Mouse (Mus musculus): ENCODE results near the gene Gsto1. TPM values are rescaled to one million over a fixed set of nuclear protein-coding genes. Genes with fewer than 3 reads are reported as not detected.

The Gsto1 gene
- polyA plus RNA-seq, 1 experiment = 48.4 TPM

DNA sequence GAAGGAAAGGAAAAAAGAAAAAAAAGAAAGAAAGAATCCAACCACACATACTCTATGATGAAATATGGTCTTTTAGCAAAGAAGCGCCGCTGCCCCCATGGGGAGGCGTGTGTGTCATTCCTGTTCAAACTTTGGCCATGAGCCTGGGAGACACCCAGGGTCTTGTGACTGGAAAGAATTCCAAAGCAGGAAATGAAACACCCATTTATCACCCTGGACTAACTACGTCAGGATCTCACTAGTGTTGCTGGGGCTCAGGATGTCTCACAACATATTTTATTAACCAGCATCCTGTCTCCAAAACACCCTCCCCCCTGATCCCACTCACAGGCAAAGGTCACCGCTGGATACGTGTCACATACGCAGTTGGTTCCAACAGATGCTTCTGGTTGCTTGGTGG, 31.8 kb downstream of the Gsto1 start:
- DNase-seq (ENCODE audit: extremely low spot score in 1 of 2, low spot score in 1 of 2) = no peak

DNA sequence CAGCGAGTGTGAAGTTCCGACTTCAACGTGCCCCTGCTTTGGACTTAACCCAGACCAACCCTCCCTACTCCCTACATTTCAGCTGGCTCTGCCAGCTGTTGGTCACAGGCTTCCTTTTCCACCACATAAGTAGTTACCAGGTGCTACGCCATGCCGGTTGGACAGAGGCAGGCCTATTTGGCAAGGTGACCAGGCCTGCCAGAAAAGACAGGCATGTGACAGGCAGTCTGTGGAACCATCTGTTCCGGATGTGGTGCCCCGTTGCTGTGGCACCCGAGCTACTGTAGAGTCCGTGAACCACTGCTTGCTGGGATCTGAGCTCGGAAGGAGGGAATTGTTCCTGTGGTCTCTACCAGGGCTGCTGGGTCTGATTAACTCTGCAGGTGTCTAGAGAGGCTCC, 32.6 kb downstream of the Gsto1 start:
- no peak for DNase-seq (ENCODE audit: extremely low spot score in 1 of 2, low spot score in 1 of 2)

DNA sequence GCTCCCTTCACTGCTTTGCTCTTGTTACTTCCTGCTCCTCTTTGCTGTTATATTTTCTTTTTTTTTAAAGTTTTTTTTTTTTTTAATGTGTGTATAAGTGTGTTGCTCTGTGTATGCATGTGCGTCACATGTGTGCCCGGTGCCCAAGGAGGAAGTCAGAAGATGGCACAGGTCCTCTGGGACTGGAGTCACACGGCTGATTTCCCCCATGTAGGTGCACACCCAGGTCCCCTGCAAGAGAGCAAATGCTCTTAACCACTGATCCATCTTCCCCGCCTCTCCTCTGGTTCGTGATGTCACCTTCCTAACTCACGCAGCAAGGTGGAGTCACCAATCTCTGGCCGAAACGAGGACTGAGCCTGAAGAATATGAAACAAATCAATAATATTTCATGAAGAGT, 33.3 kb downstream of the Gsto1 start:
- no peak for DNase-seq (ENCODE audit: extremely low spot score in 1 of 2, low spot score in 1 of 2)

DNA sequence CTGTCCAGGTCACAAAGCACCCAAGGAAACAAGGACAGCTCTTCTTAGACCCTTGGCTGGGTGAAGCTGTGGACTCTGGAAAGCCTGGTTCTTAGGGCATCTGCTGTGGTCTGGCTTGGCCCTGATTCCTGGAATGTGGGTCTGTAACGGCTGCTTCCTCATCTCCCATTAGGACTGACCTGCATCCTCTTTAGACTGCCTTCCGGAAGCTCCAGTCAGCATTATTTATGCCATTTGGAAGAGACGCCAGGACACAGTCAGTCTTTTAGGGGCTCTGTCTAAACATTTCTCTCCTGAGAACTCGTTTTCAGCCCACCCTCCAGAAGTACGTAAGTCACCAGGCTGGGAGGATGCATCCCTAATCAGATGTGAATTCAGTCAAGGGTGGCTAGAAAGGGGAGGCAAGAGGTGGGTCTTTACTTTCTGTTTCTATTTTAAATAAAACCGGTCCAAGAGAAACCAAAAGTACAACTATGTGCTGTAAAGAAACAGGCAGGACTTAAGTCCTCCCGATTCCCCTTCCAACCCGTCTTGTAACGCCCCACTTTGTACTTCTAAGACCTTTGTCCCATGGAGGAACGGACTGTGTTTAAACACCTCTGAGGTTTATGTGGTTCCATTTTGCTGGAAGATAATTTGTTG, 35.8 kb downstream of the Gsto1 start:
- DNase-seq (ENCODE audit: extremely low spot score in 1 of 2, low spot score in 1 of 2) = no peak

DNA sequence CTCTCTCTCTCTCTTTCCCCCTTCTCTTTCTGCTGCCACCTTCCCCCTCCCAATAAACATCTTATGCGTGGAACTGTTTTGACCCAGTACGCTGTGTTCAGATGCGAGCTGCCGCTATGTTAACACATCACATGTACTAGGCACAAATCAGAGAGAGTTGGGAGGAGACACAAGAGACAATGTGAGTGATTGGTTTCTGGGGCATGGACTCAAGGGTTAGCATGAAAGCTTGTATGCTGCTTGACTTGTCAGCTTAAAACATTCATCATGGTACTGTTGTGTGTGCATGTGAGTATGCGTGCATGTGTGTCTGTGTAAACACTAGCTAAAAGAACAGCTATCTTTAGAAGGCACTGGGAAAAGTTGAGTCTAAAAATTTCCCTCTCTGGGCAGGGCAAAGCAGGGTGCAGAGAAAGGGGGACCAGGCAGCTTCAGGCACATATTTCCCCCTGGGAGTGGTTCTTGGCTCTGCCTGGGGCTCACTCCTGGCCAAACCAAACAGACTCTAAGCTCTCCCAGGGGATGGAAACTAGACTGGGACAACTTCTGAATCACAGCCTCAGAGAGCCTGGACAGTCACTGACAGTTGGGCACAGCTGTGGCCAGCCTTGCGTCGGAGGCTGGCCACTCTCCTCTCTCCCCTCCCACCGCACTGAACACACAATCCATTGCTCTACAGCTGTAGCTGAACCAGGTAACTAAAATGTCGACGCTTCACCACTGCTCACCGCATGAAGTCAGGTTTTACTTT, 37.0 kb downstream of the Gsto1 start:
- no peak for DNase-seq (ENCODE audit: extremely low spot score in 1 of 2, low spot score in 1 of 2)

DNA sequence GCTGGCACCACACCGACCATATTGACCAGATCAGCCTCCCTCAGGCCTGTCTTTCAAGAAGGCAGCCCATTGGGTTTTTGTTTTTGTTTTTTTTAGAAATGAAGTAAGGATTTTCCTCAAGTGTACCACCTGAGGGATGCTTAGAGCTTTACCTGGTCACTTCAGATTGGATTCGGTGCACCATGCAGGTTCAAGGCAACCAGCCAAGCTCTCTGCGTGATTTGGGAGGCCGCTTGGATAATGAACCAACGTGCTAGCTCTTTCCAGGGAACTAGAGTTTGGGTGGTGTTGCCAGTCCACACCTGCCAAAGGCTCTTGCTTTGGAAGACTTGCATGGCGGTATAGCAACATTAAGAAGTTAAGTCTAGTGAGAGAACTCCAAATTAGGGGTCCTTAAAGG, 38.3 kb downstream of the Gsto1 start:
- no peak for DNase-seq (ENCODE audit: extremely low spot score in 1 of 2, low spot score in 1 of 2)

DNA sequence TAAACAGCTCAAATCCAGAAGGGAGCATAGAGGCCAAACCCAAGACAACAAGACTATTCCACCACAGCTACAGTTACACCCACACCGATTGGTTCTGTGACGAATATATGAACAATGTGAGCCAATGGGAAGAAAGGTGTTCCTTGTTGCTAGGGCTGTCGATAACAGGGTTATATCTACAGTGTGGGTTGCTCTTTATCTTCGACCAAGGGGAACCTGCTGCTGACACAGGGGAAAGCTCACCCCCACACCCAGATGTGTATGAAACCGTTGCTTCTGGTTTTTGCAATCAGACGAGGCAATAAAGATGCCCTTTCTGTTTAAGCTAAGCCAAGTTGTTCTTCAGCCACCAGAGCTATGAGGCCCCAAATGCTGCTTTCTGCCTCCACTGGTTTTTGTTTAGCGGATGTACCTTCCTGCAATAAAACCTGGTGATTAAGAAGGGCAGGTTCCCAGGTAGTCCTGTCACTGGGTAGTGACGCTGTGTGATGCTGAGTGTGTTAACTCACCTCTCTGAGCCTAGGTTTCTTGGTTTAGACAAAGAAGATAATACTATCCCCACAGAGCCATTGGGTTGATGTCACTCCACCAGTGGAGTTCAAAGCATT, 43.8 kb downstream of the Gsto1 start:
- no peak for DNase-seq (ENCODE audit: extremely low spot score in 1 of 2, low spot score in 1 of 2)

DNA sequence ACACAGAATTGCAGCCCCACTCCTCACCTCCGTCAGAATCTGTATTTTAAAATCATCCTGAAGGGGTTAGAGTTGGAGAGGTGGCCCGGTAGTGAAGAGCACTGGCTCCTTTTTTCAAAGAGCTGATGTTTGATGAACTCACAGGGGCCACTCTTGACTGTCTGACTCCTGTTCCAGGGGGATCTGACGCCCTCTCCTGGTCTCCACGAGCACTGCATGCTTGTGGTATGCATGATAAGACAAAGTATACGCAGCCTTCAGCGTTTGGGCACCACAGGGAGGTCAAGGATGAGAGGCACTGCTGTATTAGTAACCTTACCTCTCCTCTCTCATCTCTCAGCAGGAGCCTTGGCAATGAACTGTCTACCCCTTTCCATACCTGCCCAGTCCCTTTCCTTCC, 45.2 kb downstream of the Gsto1 start:
- no peak for DNase-seq (ENCODE audit: extremely low spot score in 1 of 2, low spot score in 1 of 2)

DNA sequence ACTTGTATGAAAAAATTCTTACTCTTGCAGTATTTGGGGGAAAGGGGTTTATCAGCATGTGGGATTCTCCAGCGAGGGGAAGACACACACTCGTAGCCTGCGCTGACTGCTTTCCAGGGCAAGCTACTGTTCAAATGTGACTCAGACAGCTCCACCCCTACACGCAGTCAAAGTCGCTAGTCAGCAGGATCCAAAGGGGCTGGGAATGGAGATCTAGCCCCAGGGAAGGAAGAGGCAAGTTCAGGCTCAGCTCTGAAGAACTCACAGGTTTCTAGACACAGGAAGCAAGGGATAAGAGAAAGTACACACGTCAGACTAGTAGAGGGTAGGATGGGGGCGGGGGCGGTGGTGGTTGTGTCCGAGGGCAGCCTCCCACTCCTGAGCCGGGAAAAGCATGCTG, 45.8 kb downstream of the Gsto1 start:
- DNase-seq (ENCODE audit: extremely low spot score in 1 of 2, low spot score in 1 of 2) = no peak

DNA sequence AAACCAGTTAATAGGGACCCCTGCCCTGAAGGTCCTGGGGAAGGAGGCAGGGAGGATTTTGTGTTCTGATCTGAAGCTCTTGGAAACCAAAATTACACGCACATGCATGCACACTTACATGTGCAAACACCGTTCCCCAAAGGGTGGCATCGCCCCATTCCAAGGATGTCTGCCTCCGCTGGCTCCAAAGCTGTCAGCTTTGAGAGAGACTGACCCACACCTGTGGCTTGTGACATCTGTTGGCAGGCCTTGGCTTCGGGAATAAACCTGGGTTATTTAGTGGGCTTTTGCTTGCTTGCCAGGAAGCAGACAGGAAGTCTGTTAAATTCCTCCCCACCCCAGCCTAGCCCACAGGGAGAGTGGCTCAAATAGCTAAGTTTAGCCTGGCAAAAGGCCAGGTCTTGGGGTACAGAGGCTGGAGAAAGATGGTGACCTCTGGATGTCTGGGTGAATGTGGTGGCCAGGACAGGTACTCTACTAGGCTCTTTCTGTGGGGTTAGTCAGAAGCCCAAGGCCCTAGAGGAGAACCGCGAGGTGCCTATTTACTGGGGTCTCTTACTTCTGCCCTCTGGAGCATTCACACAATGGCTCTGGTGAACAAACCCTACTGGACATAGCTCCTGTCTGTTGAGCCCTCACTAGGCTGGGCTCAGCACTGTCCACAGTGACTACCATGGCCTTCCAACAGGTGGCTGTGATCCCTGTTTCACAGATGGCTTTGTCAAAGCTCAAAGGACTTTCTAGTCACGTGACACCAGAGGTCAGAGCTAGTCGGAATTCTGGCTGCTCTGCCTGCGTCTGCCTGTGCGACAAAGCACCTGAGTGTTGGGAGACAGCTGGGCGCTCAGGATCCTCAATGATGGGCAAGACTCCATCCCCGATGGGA, 47.8 kb downstream of the Gsto1 start:
- DNase-seq (ENCODE audit: extremely low spot score in 1 of 2, low spot score in 1 of 2) = no peak

DNA sequence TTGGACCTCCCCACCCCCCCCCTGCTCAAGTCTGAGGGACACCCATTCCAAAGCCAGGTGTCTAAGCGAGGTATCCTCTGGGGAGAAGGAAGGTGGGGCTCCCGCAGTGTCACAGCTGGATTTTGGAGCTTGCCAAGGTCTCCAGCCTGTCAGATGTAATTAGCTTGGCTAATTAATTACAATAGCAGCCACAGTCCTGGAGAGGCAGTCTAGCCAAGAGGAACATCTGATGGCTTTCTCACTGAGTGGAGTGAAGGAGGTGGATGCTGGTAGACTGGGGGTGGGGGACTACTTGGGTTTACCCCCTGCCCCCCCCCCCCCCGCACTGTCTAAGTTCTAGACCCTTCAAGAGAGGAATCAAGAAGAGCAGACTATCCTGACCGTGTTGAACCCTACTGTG, 48.9 kb downstream of the Gsto1 start:
- DNase-seq (ENCODE audit: extremely low spot score in 1 of 2, low spot score in 1 of 2) = no peak

DNA sequence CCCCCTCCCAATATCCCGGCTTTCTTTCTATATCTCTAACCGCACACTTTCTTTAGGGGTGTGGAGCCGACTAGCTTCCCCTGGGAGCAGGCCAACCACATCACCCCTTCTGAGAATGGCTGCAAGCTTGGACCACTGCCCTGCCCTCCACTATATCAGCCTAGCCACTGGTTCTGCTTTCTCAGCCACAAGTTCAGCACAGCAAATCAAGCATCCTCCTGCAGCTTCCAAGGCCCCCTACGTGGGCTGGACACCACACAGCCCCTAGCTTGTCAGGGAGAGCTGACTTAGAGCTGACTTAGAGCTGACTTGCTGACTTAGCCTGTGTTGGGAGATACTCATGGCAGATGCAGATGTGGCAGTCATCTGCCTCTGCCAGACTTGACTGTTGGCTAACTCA, 50.3 kb downstream of the Gsto1 start:
- DNase-seq (ENCODE audit: extremely low spot score in 1 of 2, low spot score in 1 of 2) = no peak

DNA sequence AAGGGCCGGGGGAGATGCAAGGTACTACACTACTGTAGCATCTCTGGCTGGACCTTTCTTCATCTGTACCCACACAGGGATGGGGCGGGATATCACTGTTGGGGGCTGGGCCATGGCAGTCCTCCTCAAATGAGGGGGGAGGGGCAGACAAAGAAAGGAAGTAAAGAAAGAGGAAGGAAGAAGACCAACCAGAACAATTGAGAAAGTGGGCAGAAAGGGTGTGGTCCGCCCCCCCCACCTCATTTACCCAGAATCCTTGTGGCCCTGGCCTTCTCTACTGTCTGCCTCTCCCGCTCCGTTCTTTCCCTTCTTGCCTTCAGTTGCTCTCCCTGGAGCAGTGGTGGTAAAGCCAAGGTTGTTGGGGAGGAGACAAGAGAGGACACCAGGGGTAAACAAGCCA, 50.8 kb downstream of the Gsto1 start:
- DNase-seq (ENCODE audit: extremely low spot score in 1 of 2, low spot score in 1 of 2) = no peak

DNA sequence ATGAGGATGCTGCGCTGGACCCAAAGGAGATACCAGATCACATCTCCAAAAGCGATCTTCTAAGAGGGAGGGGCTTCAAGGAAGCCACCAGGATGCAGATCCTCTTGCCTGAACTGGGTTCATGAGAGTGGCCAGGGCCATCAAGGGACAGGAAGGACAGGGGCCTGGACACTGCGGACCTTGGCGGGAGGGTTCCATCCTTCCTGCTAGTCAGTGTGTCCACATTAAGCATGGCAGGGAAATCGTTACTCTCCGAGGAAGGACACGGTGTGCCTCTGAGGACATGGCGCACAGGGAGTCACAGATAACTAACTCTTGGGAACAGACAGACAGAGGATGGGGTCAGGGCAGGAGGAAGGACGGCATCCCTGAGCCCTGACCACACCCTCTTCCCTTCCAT, 52.8 kb downstream of the Gsto1 start:
- DNase-seq (ENCODE audit: extremely low spot score in 1 of 2, low spot score in 1 of 2) = no peak

DNA sequence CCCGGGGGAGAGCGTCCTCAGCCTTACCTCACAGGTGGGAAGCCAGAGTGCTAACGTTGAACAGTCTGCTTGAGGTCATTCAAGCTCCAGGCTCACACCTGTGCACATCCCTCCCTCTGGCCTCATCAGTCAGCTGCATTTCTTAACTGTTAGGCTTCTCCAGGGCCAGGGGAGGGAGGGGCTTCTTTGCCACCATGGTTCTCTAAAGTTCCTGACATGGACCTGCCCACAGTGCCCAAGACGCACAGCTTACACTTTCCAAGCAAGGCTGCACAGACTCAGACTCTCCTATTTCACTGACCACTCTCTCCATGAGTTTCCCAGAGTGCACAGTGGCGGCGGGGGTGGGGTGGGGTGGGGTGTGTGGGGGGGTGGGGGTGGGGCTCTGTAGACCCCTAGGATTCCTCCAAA, 54.2 kb downstream of the Gsto1 start:
- DNase-seq (ENCODE audit: extremely low spot score in 1 of 2, low spot score in 1 of 2) = no peak

DNA sequence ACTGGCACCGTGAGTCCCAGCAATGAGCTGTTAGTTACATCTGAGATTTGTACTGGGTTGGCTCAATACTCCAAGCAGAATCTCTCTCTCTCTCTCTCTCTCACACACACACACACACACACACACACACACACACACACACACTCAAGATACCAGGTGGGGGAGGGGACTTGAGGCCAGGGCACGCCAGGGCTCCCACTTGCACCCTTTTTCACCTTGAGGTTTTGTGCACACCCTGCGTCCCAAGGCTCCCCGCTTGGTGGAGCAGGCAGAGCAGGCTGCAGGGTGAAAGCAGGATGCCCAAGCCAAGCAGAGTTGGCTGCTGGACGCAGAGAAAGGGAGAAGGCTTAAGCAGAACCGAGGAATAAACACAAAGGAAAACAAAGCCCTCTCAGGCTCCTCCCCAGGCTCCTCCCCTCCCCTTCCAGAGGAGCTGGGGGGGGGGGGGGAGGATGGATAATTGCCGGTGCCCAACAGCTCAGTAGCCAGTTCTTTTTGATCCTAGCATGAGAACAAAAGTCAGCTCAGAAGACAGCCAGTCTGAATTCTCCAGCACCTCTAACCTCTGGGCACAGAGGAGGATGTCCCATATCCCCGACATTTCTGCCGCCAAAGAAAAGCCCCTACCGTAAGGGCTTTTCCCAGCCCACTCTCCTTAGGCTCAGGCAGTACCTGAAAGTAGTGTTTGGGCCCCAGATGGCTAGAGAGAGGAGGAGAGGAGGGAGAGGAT, 54.8 kb downstream of the Gsto1 start:
- no peak for DNase-seq (ENCODE audit: extremely low spot score in 1 of 2, low spot score in 1 of 2)

DNA sequence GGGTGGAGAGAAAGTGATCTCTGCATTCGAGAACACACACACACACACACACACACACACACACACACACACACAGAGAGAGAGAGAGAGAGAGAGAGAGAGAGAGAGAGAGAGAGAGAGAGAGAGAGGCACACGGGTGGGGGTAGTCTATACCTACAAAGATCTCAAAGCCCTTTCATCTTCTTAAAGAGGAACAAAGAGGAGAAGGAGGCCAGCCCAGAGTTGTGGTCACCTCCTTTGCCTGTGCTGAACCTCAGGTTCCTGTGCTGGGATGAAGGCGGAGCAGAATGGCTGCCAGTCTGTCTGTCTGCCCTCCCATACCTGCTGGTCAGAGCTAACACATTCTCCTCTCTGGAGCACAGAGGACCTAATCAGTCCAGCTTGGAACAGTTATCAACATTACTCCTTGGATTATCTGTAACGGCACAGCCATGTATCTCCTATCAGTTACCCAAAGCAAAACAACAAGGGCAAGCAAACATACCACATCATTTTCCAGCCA, 55.4 kb downstream of the Gsto1 start:
- no peak for DNase-seq (ENCODE audit: extremely low spot score in 1 of 2, low spot score in 1 of 2)

DNA sequence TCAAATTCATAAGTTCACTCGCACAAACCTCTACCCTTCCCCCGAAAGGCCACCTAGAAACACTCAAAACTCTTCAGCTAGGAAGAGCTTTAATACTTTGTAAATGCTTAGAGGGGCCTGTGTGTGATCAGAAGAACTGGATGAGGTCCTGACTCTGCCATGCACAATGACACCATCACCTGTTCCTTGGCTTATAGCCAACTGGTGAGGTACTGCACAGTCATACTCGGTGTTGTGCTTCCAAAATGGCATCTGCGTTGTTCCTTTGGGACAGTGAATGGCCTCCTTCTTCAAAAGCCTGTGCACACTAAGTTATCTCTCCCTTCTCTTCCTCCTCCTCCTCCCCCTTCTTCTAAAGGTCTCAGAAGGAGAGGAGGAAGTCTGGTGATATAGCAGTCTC, 56.0 kb downstream of the Gsto1 start:
- no peak for DNase-seq (ENCODE audit: extremely low spot score in 1 of 2, low spot score in 1 of 2)

DNA sequence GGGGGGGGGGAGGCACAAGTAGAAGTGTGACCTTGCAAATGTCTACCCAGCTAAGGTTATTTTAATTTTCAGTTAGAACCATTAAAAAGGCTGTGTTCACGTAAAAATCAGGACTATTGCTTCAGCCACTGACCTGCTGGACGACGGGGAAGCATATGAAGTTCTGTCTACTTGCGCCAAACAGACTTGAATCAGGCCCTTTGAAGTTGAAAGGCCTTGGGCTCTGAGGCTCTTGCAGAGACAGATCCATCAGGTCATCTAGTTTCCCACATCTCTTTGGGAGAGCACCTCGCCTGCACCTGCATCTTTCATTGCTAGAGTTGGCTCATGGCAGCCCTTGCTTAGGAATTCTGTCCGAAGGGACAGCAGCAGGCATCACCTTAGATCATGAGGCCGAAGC, 58.6 kb downstream of the Gsto1 start:
- DNase-seq (ENCODE audit: extremely low spot score in 1 of 2, low spot score in 1 of 2) = no peak

DNA sequence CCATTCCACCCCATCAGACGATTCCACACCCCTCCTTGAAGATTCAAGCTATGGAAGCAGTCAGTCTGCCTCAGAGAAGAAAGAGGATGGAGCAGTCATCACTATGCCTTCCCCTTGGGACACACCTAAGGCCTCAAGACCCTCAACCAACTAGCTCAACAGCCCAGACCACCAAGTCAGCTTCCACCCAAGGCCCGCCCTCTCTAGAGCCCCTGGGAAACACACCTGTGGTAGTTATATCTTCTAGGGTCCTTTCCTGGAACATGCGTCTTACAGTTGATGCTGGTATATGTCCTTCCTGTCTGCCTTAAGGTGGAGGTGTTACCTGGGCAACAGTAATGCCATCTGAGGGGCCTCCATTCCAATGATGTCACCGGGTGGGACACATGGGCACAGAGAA, 59.4 kb downstream of the Gsto1 start:
- no peak for DNase-seq (ENCODE audit: extremely low spot score in 1 of 2, low spot score in 1 of 2)
